Mouse (Mus musculus) lung, embryonic 15.5 days (tissue): ENCODE results near the gene Olfr1228. TPM values are rescaled to one million over a fixed set of nuclear protein-coding genes. Genes with fewer than 3 reads are reported as not detected.

ENCODE experiments used
- ATAC-seq: fragments of 200-750 bp; cut with Nextera tagmentation; 2 replicates; pipeline ENCODE4 v1.8.0; 2017; ENCODE audit warnings: moderate number of reproducible peaks, borderline replicate concordance; ENCODE audit not compliant: low FRiP score, low TSS enrichment; ENCODE audit errors: extremely low read depth
- H3K27ac ChIP-seq: fragments of 300-500 bp; sonication (generic); 2 replicates; pipeline ENCODE4 v1.5.1; 2015; ENCODE audit warnings: moderate library complexity, mild to moderate bottlenecking, inconsistent platforms
- H3K27me3 ChIP-seq: fragments of 300-500 bp; sonication (generic); 2 replicates; pipeline ENCODE4 v1.6.1; 2015; ENCODE audit warnings: inconsistent platforms
- H3K36me3 ChIP-seq: fragments of 300-500 bp; sonication (generic); 2 replicates; pipeline ENCODE4 v1.6.1; 2015; ENCODE audit warnings: inconsistent platforms
- H3K4me1 ChIP-seq: fragments of 300-500 bp; sonication (generic); 2 replicates; pipeline ENCODE4 v1.6.1; 2015; ENCODE audit warnings: inconsistent platforms
- H3K4me2 ChIP-seq: fragments of 300-500 bp; sonication (generic); 2 replicates; pipeline ENCODE4 v1.6.1; 2015; ENCODE audit warnings: inconsistent platforms, mild to moderate bottlenecking, moderate library complexity
- H3K4me3 ChIP-seq: fragments of 300-500 bp; sonication (generic); 2 replicates; pipeline ENCODE4 v1.5.1; 2015; ENCODE audit warnings: mild to moderate bottlenecking, inconsistent platforms
- H3K9ac ChIP-seq: fragments of 300-500 bp; sonication (generic); 2 replicates; pipeline ENCODE4 v1.6.1; 2015; ENCODE audit warnings: inconsistent platforms
- H3K9me3 ChIP-seq: fragments of 300-500 bp; sonication (generic); 2 replicates; pipeline ENCODE4 v1.6.1; 2016; ENCODE audit warnings: inconsistent platforms
- WGBS: fragments of 180-500 bp; shearing (Covaris S2); methylation state at CpG from one replicate; pipeline ENCODE4 v1.1.7; 2015; 5-methylcytosine and 5-hydroxymethylcytosine counted together
- polyA plus RNA-seq: library from polyadenylated mRNA; unstranded; fragments of >200 nt; fragmentation: Nextera tagmentation; extraction: Ambion mirVana; gene quantifications from 2 replicates; pipeline ENCODE4 v1.2.1, GENCODE M21; 2015

The Olfr1228 gene
- not detected in 2 replicates for polyA plus RNA-seq

DNA sequence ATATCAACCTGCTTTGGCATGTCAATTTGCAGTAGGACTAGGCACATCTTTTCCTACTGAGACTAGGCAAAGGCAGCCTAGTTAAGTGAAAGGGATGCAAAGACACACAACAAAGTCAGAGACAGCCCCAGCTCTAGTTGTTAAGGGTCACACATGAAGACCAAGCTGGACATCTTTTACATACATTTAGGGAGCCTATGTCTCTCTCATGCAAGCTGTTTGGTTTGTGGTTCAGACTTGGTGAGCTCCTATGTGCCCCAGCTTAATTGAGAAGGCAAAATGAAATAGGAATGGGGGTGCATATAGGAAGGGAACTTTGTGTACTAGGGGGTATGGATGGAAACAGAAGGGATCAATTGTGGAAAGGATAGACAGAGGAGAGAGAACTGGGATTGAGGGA, at the start of gene Olfr1228:
TSS of gene Olfr1228 (minus strand) at position 101 of the 400 bp plus-strand sequence.
- no peak within 1 kb of the TSS for H3K4me3 ChIP-seq
- ATAC-seq: no peak
- H3K9me3 ChIP-seq: no peaks in the 10 kb centered on the region
- H3K4me1 ChIP-seq: no peaks in the 10 kb centered on the region
- no peaks in the 10 kb centered on the region for H3K36me3 ChIP-seq
- no peak within 1 kb of the TSS for H3K9ac ChIP-seq
- H3K27me3 ChIP-seq: no peaks in the 10 kb centered on the region
- H3K4me2 ChIP-seq: no peak within 1 kb of the TSS
- H3K27ac ChIP-seq: no peak within 1 kb of the TSS

DNA sequence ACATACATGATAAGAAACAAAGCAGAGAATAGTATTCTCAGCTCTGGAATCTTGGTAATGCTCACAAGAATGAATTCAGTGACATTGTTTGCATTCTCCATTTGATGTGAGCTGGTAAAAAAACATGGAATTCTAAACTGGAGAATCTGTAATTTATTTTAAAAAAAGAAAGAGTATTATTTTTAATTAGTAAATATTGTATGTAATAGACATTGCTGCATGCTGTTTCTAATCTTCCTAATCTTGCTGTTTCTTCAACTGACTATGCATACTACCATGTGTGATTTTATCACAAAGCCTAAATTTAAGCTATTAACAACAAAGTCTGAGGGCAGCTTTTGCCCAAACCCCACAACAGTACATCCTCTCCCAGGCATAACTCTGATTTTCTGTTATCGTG, 43.3 kb upstream of the Olfr1228 start, which contains the start of gene Olfr1230:
TSS of gene Olfr1230 (minus strand) at position 101 of the 400 bp plus-strand sequence.
- Histone ChIP-seq H3K9ac (no peak within 1 kb of the TSS), H3K27me3 (no peaks in the 10 kb centered on the region), H3K27ac (no peak within 1 kb of the TSS), H3K9me3 (no peaks in the 10 kb centered on the region), H3K4me3 (no peak within 1 kb of the TSS), H3K4me1 (no peaks in the 10 kb centered on the region), H3K4me2 (no peak within 1 kb of the TSS), H3K36me3 (no peaks in the 10 kb centered on the region)
- WGBS: 64% methylated on average over 1 of the region's 1 CpGs
- no peak for ATAC-seq

DNA sequence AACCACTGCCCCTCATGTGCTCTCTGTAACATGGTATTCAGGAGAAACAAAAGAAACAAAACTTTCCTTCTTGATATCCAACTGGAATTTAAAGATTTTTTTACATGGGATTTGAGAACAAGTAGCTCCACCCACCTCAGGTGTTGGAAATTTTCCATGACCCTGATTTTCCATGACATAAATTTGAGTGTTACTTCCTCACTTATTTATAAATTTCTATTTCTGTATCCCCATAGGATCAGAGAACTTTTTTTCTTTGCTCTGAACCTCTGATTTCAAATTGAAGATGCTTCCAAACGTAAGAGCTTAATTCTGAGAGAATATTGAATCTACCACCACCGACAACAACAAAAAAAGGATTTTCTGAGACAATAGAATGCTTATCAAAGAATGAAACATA, 34.1 kb upstream of the Olfr1228 start, which contains the start of gene Olfr1229:
TSS of gene Olfr1229 (minus strand) at position 101 of the 400 bp plus-strand sequence.
- 63% methylated on average over 2 of the region's 2 CpGs for WGBS

DNA sequence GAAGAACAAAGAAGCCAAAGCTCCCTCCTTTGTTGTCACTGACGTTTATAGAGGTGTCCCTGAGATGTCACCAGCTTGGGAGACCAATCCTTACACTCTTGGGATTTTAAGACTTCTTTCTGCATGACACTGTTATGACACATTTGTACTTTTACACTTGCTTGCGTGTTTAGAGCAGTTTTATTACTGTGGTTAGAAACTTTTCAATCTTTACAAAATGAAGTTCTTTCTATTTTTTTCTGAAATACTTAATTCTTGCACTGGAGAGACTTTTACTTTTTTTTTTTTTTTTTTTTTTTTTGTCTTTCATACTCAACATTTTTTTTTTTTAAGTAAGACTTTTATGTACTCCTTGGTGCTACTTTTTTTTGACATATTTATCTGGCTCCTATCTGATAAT, 53.9 kb downstream of the Olfr1228 start, which contains the start of gene Olfr1226:
TSS of gene Olfr1226 (minus strand) at position 101 of the 400 bp plus-strand sequence.
- Histone ChIP-seq H3K36me3 (no peaks in the 10 kb centered on the region), H3K27ac (no peak within 1 kb of the TSS), H3K9ac (no peak within 1 kb of the TSS), H3K4me1 (no peaks in the 10 kb centered on the region), H3K9me3 (no peaks in the 10 kb centered on the region), H3K4me3 (no peak within 1 kb of the TSS), H3K27me3 (no peaks in the 10 kb centered on the region), H3K4me2 (no peak within 1 kb of the TSS)
- 54% methylated on average over 2 of the region's 2 CpGs for WGBS
- ATAC-seq: no peak

More for the DNA sequence above, 34.1 kb upstream of the Olfr1228 start, which contains the start of gene Olfr1229:
- no peak within 1 kb of the TSS for H3K9ac ChIP-seq
- H3K4me2 ChIP-seq: no peak within 1 kb of the TSS
- H3K27me3 ChIP-seq: no peaks in the 10 kb centered on the region
- ATAC-seq: no peak
- no peaks in the 10 kb centered on the region for H3K36me3 ChIP-seq
- no peak within 1 kb of the TSS for H3K27ac ChIP-seq
- H3K4me3 ChIP-seq: no peak within 1 kb of the TSS
- no peaks in the 10 kb centered on the region for H3K4me1 ChIP-seq
- no peaks in the 10 kb centered on the region for H3K9me3 ChIP-seq

Other genes starting within 250 kb of the Olfr1228 start
- gene Olfr1215, start 247.1 kb downstream of the Olfr1228 start, polyA plus RNA-seq: not detected in 2 replicates
- not detected in 2 replicates for gene Olfr1216, start 235.7 kb downstream of the Olfr1228 start, polyA plus RNA-seq
- gene Olfr1217, start 222.0 kb downstream of the Olfr1228 start, polyA plus RNA-seq: not detected in 2 replicates
- gene Olfr1218, start 192.9 kb downstream of the Olfr1228 start, polyA plus RNA-seq: not detected in 2 replicates
- gene Olfr1219, start 170.5 kb downstream of the Olfr1228 start, polyA plus RNA-seq: not detected in 2 replicates
- gene Olfr1220, start 147.2 kb downstream of the Olfr1228 start, polyA plus RNA-seq: not detected in 2 replicates
- gene Olfr1221, start 136.8 kb downstream of the Olfr1228 start, polyA plus RNA-seq: not detected in 2 replicates
- not detected in 2 replicates for gene Olfr1222, start 121.0 kb downstream of the Olfr1228 start, polyA plus RNA-seq
- not detected in 2 replicates for gene Olfr1223, start 102.5 kb downstream of the Olfr1228 start, polyA plus RNA-seq
- gene Olfr1224-ps1, start 90.0 kb downstream of the Olfr1228 start, polyA plus RNA-seq: not detected in 2 replicates
- not detected in 2 replicates for gene Olfr1225, start 79.4 kb downstream of the Olfr1228 start, polyA plus RNA-seq
- not detected in 2 replicates for gene Olfr1226, start 54.0 kb downstream of the Olfr1228 start, polyA plus RNA-seq
- gene Olfr1229, start 34.0 kb upstream of the Olfr1228 start, polyA plus RNA-seq: not detected in 2 replicates
- gene Olfr1230, start 43.2 kb upstream of the Olfr1228 start, polyA plus RNA-seq: not detected in 2 replicates
- not detected in 2 replicates for gene Olfr1231, start 53.0 kb upstream of the Olfr1228 start, polyA plus RNA-seq
- gene Olfr1232, start 75.6 kb upstream of the Olfr1228 start, polyA plus RNA-seq: not detected in 2 replicates
- gene Olfr1233, start 88.3 kb upstream of the Olfr1228 start, polyA plus RNA-seq: not detected in 2 replicates
- not detected in 2 replicates for gene Olfr1234, start 110.8 kb upstream of the Olfr1228 start, polyA plus RNA-seq
- gene Olfr1238, start 155.6 kb upstream of the Olfr1228 start, polyA plus RNA-seq: not detected in 2 replicates
- gene Olfr1239, start 166.3 kb upstream of the Olfr1228 start, polyA plus RNA-seq: not detected in 2 replicates
- not detected in 2 replicates for gene Olfr1240, start 188.9 kb upstream of the Olfr1228 start, polyA plus RNA-seq
- gene Olfr1241, start 233.1 kb upstream of the Olfr1228 start, polyA plus RNA-seq: not detected in 2 replicates
- gene Olfr1242, start 244.3 kb upstream of the Olfr1228 start, polyA plus RNA-seq: not detected in 2 replicates